Mouse (Mus musculus): ENCODE data around the gene Atcay.
"Not testable (repeated sequence)": the region's sequence is repeated elsewhere in the genome, so short reads cannot be mapped to it uniquely, and the experiment has no call there.

Atcay gene

GRCm38 (mm10) chr10:81200141-81200540, 30.5 kb downstream of the Atcay start:
- no peak for DNase-seq (ENCODE audit: low read depth, low spot score)

- no peak for DNase-seq (ENCODE audit: low read depth, low spot score)
These were observed 31.6 kb downstream of the Atcay start for GRCm38 (mm10) chr10:81198990-81199389.

- DNase-seq (ENCODE audit: low read depth, low spot score): peak; percentile 60
These were observed 32.4 kb downstream of the Atcay start for GRCm38 (mm10) chr10:81198230-81198629.

- DNase-seq (ENCODE audit: low read depth, low spot score): no peak
These were observed 33.3 kb downstream of the Atcay start for GRCm38 (mm10) chr10:81197305-81197704.

DNA sequence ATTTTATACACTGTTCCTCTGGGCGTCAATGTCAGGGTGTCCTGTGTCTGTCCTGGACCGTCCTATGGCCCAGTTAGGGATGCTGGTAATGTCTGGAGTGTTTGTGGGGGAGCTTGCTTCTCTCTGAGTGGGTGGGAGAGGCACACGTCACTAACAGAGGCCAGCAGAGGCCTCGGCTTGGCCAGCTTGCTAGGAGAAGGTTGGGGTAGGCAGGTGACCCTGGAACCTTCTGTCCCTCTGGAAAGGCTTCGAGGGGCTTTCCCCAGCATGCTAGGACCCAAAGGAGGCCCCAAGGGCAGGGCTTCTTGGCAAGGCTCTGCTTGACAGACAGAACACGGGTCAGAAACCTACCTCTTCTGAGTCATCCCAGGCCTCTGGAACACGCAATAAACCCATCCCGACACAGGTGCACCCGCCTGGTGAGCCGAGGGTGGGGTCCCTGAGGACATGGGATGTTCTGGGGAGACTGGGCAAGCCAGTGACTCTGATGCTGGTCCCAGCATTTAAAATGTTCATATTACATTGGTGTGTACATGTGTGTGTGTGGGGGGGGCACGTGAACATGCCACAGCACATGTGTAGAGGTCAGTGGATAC, 34.1 kb downstream of the Atcay start:
- no peak for DNase-seq (ENCODE audit: low read depth, low spot score)

DNA sequence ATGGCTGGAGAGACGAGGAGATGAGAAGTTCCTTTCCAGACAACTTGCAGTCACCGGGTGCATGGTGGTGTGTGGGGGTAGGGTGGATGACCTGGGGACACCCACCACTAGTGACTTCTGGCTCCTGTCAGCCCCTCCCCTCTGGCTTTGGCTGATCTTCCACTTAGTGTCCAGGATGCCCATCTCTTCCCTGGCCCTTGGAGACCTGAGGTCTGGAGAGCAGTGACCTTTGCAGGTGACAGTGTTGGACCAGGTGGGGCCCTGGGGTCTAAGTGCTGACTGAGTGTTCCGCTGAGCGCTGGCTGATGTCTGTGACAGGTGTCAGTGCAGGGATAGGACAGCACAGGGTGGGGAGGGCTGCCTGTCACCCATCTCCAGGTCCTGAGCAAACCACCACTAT, 35.3 kb downstream of the Atcay start:
- no peak for DNase-seq (ENCODE audit: low read depth, low spot score)

DNA sequence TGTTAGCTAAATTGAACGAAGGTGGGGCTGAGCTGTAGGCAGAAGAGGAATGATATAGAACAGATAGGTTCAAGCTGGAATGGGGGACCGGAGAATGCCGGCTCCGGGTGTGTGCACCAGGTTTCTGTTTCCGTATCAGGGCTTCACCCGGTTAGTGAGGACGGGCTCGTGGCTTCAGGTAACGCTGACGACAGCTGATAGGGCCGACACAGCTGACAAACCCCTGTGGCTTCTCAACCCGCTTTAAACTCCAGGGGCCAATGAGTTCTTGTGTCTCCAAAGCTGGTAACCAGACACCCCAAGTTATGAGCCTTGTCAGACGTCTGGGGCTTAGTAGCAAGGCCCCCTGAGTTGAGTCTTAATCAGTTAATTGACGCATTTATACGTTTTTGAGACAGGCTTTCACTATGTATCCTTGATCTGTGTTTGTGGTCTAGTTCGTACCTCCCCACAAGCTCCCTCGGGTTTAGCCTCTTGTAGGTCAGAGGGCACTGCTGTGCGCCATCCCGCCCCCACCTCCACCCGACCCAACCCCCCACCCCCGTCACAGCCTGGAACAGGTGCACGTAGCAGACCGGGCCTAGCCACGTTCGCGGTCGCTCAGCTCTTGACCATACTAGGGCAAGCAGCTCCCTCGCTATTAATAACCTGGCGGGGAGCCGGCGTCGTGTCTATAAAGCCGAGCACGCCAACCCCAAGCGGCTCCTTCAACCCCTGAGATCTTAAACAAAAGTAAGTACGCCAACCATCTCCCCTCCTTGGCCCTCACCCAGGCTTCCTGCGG, 36.5 kb downstream of the Atcay start:
- no peak for DNase-seq (ENCODE audit: low read depth, low spot score)

GRCm38 (mm10) chr10:81192968-81193501, 37.6 kb downstream of the Atcay start:
- DNase-seq (ENCODE audit: low read depth, low spot score): no peak

DNA sequence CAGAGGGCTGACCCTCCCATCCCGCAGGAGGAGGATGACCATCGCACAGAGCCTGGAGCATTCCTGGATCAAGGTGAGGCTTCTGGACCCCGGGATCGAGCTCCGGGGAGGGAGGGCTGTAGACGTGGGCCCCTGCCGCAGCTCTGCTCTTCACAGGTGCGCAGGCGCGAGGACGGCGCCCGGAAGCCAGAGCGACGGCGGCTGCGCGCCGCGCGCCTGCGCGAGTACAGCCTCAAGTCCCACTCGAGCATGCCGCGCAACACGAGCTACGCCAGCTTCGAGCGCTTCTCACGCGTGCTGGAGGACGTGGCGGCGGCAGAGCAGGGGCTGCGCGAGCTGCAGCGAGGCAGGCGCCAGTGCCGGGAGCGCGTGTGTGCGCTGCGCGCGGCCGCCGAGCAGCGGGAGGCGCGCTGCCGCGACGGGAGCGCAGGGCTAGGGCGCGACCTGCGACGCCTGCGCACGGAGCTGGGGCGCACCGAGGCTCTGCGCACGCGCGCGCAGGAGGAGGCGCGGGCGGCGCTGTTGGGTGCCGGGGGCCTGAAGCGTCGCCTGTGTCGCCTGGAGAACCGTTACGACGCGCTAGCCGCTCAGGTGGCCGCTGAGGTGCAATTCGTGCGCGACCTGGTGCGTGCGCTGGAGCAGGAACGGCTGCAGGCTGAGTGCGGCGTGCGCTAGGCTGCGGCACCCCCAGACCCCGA, 38.2 kb downstream of the Atcay start:
- DNase-seq (ENCODE audit: low read depth, low spot score): peak; percentile 85

GRCm38 (mm10) chr10:81191342-81191982, 39.2 kb downstream of the Atcay start:
- DNase-seq (ENCODE audit: low read depth, low spot score): no peak

DNA sequence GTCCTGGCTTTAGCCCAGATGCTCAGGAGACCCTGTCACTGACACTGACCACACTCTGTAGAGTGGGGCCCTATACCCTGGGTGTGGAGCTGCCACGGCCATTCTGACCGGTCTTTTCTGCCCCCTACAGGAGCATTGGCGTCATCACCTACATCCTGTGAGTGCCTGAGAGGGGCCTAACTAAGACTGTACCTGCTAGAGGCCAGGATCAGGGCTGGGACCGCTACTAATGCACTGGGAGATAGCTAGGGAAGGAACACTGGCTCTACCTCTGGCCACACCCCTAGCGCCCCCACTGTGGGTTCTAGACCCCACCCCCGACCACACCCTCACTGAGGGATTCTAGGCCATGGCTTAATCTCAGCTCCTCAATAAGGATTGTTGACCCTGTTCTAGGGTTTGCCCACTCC, 39.7 kb downstream of the Atcay start:
- DNase-seq (ENCODE audit: low read depth, low spot score): no peak

DNA sequence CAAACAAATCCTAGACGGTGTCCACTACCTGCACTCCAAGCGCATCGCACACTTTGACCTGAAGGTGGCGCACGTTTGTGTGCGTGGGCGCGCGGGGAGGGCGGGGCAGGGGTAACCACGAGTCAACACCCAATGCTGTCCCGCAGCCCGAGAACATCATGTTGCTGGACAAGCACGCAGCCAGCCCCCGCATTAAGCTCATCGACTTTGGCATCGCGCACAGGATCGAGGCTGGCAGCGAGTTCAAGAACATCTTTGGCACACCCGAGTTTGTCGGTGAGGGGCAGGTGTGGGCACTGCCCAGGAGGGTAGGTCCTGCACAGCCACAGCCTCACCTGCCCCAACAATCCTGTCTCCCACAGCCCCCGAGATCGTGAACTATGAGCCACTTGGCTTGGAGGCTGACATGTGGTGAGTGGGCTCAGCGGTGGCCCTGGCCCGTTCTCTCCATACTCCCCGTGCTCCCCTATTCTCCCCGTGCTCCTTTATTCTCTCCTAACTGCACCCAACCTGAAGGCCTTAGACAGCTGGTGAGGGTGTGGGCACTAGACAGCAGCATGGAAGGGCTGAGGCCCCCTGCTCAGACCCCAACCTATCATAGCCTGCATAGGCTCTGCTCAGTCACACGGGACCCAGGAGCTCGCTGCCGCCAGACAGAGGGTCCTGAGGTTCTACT, 40.3 kb downstream of the Atcay start:
- DNase-seq (ENCODE audit: low read depth, low spot score): peak; percentile 78

DNA sequence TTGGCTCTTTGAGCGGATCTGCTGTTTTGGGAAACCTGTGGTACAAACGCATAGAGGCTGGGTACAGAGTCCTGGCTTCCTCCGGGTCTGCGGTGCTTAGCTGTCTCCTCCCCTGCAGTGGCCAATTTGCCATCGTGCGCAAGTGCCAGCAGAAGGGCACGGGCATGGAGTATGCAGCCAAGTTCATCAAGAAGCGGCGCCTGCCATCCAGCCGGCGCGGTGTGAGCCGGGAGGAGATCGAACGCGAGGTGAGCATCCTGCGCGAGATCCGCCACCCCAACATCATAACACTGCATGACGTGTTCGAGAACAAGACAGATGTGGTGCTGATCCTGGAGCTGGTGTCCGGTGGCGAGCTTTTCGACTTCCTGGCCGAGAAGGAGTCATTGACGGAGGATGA, 40.8 kb downstream of the Atcay start:
- no peak for DNase-seq (ENCODE audit: low read depth, low spot score)

GRCm38 (mm10) chr10:81187161-81187560, 43.5 kb downstream of the Atcay start:
- no peak for DNase-seq (ENCODE audit: low read depth, low spot score)

GRCm38 (mm10) chr10:81184765-81185164, 45.9 kb downstream of the Atcay start:
- DNase-seq (ENCODE audit: low read depth, low spot score): peak; percentile 89

DNA sequence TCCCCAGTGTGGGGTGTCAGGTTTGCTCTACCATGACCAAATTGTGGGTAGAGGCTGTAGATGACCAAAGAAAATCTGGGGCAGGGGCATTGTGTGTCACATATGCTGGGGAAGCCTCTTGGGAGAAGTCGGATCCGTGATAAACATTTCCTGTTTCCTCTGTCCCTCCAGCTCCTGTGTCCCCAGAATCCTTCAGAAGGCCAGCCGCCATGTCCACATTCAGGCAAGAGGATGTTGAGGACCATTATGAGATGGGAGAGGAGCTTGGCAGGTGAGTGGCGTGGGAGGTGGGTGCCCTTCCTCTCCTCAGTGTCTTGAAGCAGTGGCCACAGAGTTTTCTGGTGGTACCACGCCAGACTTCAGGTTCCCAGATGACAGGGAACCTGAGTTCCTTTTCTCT, 46.8 kb downstream of the Atcay start, which contains the start of gene 4930442H23Rik:
TSS of gene 4930442H23Rik (minus strand) at position 45 of the 400 bp plus-strand sequence.
- DNase-seq (ENCODE audit: low read depth, low spot score): no peak

GRCm38 (mm10) chr10:81182336-81183333, 48.0 kb downstream of the Atcay start, which contains the start of gene Dapk3:
Dapk3 (plus strand) TSS chr10:81183005.
- DNase-seq (ENCODE audit: low read depth, low spot score): peak; percentile 100

GRCm38 (mm10) chr10:81181860-81182259, 48.8 kb downstream of the Atcay start:
- DNase-seq (ENCODE audit: low read depth, low spot score): not testable (repeated sequence)

- DNase-seq (ENCODE audit: low read depth, low spot score): no peak
These were observed 49.7 kb downstream of the Atcay start for GRCm38 (mm10) chr10:81180946-81181345.
